Mouse (Mus musculus): ENCODE data around the gene Tmem262. TPM values are rescaled to one million over a fixed set of nuclear protein-coding genes. Genes with fewer than 3 reads are reported as not detected.

Gene Tmem262
- polyA plus RNA-seq, 1 experiment from 2014 or later: not detected

Small RNAs within 50 kb of the gene (microRNA-seq; reads per million reads assigned to microRNA genes)
- gene Mir6988: 0.87 reads per million

Other genes starting within 250 kb of the Tmem262 start
- gene Frmd8, start 204.8 kb upstream of the Tmem262 start, polyA plus RNA-seq (2015; fragmentation: Nextera tagmentation; extraction: Ambion mirVana): 30.1 and 32.2 TPM in 2 replicates
- 2.3 and 2.4 TPM in 2 replicates for gene Slc25a45, start 202.2 kb upstream of the Tmem262 start, polyA plus RNA-seq (2015; fragmentation: Nextera tagmentation; extraction: Ambion mirVana)
- gene Tigd3, start 185.9 kb upstream of the Tmem262 start, polyA plus RNA-seq (2015; fragmentation: Nextera tagmentation; extraction: Ambion mirVana): 4.7 and 5.5 TPM in 2 replicates
- 174 and 185 TPM in 2 replicates for gene Dpf2, start 167.0 kb upstream of the Tmem262 start, polyA plus RNA-seq (2015; fragmentation: Nextera tagmentation; extraction: Ambion mirVana)
- gene Cdc42ep2, start 155.2 kb upstream of the Tmem262 start, polyA plus RNA-seq (2015; fragmentation: Nextera tagmentation; extraction: Ambion mirVana): 4.7 and 5.3 TPM in 2 replicates
- gene Pola2, start 115.8 kb upstream of the Tmem262 start, polyA plus RNA-seq (2015; fragmentation: Nextera tagmentation; extraction: Ambion mirVana): 70.9 and 75.7 TPM in 2 replicates
- not detected in 2 replicates for gene Slc22a20, start 93.9 kb upstream of the Tmem262 start, polyA plus RNA-seq (2015; fragmentation: Nextera tagmentation; extraction: Ambion mirVana)
- 7.1 and 8.0 TPM in 2 replicates for gene Capn1, start 64.1 kb upstream of the Tmem262 start, polyA plus RNA-seq (2015; fragmentation: Nextera tagmentation; extraction: Ambion mirVana)
- gene Syvn1, start 33.5 kb upstream of the Tmem262 start, polyA plus RNA-seq (2015; fragmentation: Nextera tagmentation; extraction: Ambion mirVana): 27.2 and 34.0 TPM in 2 replicates
- gene Mrpl49, start 22.2 kb upstream of the Tmem262 start, polyA plus RNA-seq (2015; fragmentation: Nextera tagmentation; extraction: Ambion mirVana): 76.9 and 80.0 TPM in 2 replicates
- gene Fau, start 22.2 kb upstream of the Tmem262 start, polyA plus RNA-seq (2015; fragmentation: Nextera tagmentation; extraction: Ambion mirVana): 760 and 823 TPM in 2 replicates
- gene Znhit2, start 18.8 kb upstream of the Tmem262 start, polyA plus RNA-seq (2015; fragmentation: Nextera tagmentation; extraction: Ambion mirVana): 29.0 and 29.8 TPM in 2 replicates
- 17.4 and 24.0 TPM in 2 replicates for gene Tm7sf2, start 11.7 kb upstream of the Tmem262 start, polyA plus RNA-seq (2015; fragmentation: Nextera tagmentation; extraction: Ambion mirVana)
- 69.7 and 72.5 TPM in 2 replicates for gene Vps51, start 2.8 kb upstream of the Tmem262 start, polyA plus RNA-seq (2015; fragmentation: Nextera tagmentation; extraction: Ambion mirVana)
- gene Gm28374, start 2.2 kb downstream of the Tmem262 start, polyA plus RNA-seq (2015; fragmentation: Nextera tagmentation; extraction: Ambion mirVana): 1.9 and 2.3 TPM in 2 replicates
- 85.9 and 92.5 TPM in 2 replicates for gene Zfpl1, start 4.9 kb downstream of the Tmem262 start, polyA plus RNA-seq (2015; fragmentation: Nextera tagmentation; extraction: Ambion mirVana)
- gene Cdca5, start 5.0 kb downstream of the Tmem262 start, polyA plus RNA-seq (2015; fragmentation: Nextera tagmentation; extraction: Ambion mirVana): 36.5 and 37.6 TPM in 2 replicates
- 0.73 TPM in 1 of 2 replicates, not detected in the other for gene AC131692.1, start 14.4 kb downstream of the Tmem262 start, polyA plus RNA-seq (2015; fragmentation: Nextera tagmentation; extraction: Ambion mirVana)
- gene Naaladl1, start 25.7 kb downstream of the Tmem262 start, polyA plus RNA-seq (2015; fragmentation: Nextera tagmentation; extraction: Ambion mirVana): 0.46 and 0.65 TPM in 2 replicates
- gene Sac3d1, start 38.6 kb downstream of the Tmem262 start, polyA plus RNA-seq (2015; fragmentation: Nextera tagmentation; extraction: Ambion mirVana): 42.9 and 44.0 TPM in 2 replicates
- 33.0 and 33.7 TPM in 2 replicates for gene Snx15, start 48.3 kb downstream of the Tmem262 start, polyA plus RNA-seq (2015; fragmentation: Nextera tagmentation; extraction: Ambion mirVana)
- not detected in 2 replicates for gene Batf2, start 61.0 kb downstream of the Tmem262 start, polyA plus RNA-seq (2015; fragmentation: Nextera tagmentation; extraction: Ambion mirVana)
- 88.7 and 90.4 TPM in 2 replicates for gene Arl2, start 61.5 kb downstream of the Tmem262 start, polyA plus RNA-seq (2015; fragmentation: Nextera tagmentation; extraction: Ambion mirVana)
- not detected in 2 replicates for gene Majin, start 104.4 kb downstream of the Tmem262 start, polyA plus RNA-seq (2015; fragmentation: Nextera tagmentation; extraction: Ambion mirVana)
- gene Gpha2, start 146.3 kb downstream of the Tmem262 start, polyA plus RNA-seq (2015; fragmentation: Nextera tagmentation; extraction: Ambion mirVana): 3.1 and 4.2 TPM in 2 replicates
- gene Ppp2r5b, start 155.8 kb downstream of the Tmem262 start, polyA plus RNA-seq (2015; fragmentation: Nextera tagmentation; extraction: Ambion mirVana): 23.9 and 29.0 TPM in 2 replicates
- 8.6 and 10.7 TPM in 2 replicates for gene Atg2a, start 161.6 kb downstream of the Tmem262 start, polyA plus RNA-seq (2015; fragmentation: Nextera tagmentation; extraction: Ambion mirVana)
- 73.1 and 82.9 TPM in 2 replicates for gene Ehd1, start 196.7 kb downstream of the Tmem262 start, polyA plus RNA-seq (2015; fragmentation: Nextera tagmentation; extraction: Ambion mirVana)
- gene Cdc42bpg, start 226.4 kb downstream of the Tmem262 start, polyA plus RNA-seq (2015; fragmentation: Nextera tagmentation; extraction: Ambion mirVana): 0.52 and 0.70 TPM in 2 replicates